Mouse (Mus musculus): Measurements from ENCODE around the gene Cmss1.

Gene Cmss1

DNA sequence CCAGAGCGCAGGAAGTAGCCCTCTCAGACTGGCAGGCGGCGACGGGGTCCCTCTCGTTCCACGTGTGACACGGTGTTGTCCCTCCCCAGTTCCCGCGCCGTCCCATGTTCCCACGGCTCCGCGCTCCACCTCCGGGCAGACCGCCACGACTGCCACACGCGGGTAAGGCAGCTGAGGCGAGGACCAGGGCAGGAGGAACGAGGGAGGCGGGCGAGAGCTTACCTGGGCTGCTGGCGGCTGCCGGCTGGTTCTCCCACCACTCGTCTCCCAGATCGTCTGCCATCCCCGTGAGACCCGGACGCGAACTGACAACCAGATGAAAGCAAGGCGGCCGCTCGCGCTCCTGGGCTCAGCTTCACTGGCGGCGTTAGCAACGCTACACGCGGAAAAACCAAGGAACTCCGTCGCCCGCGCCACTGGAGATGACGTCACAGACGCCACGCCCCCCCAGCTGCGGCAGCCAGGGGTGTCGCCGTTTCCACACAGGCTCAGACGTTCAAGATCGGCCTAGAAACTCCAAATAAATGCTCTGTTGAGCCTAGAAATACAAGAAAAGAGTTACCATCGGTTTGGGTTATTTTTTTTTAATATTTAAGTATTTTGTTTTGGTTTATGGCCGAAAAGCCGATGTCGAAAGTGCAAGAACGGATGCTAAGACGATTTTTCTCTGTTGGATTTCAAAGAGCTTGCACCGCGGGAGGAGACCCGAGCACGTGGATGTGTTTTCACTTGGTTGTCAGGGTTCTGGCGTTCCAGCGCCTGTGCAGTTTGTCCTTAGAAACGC lies at the start of gene Cmss1:
Gene Cmss1, minus strand, starts transcription at position 421 of the 784 bp plus-strand sequence.
- peak; percentile 86 for DNase-seq (ENCODE audit: low read depth, low spot score)

DNA sequence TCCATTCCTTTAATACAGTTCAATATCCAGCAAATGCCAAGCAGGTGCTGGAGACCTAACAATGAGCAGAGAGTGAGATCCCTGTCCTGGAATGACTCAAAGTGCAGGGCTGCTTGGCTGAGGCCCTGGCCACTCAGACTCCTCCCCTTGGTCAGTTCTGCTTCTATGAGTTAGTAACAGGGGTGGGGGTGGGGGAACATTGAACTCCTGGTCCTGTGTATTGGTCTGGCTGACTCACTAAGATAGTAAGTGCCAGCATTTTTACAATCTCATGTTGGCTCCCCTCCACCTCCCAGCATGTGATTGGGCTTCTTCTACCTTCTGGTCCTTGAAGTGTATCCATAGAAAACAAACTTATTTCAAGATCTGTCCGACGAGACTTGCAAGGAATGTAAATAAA lies 43.2 kb upstream of the Cmss1 start:
- no peak for DNase-seq (ENCODE audit: low read depth, low spot score)

DNA sequence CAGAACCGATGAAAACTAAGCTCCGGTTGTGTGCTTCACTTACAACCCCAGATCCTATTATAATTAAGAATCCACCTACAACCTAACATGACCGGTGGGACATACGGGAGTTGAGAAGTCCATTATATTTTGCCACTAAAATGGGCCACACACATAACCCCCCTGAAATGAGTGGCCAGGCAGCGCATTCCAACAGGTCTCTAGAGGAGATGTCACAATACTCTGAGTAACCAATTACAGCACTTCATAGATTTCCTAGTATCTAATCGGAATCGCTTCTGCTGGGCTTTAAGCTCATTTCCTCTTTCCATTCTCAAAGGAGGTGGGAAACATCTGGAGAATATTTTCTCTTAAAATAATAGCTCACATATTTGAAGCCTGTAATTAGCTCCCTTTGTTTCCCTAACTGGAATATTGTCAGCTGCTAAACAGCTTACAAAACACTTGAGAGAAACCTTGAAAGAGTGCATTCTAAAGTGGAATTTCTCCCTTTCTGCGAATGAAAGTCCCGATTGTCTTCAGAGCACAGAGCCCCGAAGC lies 34.8 kb upstream of the Cmss1 start:
- DNase-seq (ENCODE audit: low read depth, low spot score) = no peak

DNA sequence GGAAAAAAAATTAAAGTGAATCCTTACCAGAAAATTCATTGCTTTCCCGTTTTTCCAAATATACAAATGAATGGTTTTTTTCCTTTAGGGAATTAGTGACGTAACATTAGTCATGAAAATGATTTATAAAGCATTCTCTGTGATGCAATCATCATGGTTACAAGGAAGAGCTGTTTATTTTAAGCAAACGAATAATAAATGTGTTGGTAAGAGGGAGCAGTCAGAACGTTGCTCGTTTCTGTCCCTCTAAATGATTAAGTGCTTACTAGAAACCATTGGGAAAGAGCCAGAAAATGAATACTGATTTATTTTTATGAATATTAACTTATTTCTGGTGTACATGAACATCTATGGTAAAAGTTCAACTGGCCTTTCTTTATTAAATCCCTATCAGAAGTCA lies 28.1 kb upstream of the Cmss1 start:
- no peak for DNase-seq (ENCODE audit: low read depth, low spot score)

DNA sequence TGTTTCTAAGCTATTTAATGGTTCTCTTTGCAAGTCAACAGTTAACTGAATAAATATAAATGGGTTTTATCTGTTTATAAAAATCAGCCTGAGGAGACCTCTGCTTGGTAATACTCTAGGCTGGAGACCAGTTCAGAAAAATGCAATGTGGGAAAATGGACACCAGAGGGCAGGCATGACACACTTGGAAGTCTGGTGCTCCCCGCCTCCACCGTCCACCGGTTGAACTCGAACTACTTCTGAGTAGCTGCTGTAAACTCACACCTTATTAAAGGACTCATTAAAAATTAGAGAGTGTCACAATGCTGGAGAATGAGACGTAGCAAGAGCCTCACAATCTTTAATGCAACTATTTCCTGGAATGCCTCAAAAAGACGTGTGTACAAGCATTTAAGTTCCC lies 27.5 kb upstream of the Cmss1 start:
- DNase-seq (ENCODE audit: low read depth, low spot score) = peak; percentile 16

DNA sequence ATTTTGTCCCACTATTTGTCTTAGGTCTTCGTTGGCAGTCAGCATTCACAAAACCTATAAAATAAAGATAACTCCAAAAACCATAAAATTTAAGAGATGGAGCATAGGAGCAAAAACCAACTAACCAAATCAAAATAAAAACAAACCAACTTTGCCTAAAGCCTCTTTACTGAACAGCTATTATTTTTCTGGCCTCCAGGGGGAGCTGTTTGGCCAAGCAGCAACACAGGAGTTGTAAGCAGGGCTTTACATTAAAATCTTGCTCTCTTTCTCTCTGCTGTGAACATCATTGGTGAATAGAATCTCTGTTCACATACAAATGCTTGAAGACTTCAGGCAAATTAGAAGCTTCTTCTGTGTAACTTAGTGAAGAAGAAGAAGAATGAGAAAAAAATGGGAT lies 5.1 kb upstream of the Cmss1 start:
- no peak for DNase-seq (ENCODE audit: low read depth, low spot score)

DNA sequence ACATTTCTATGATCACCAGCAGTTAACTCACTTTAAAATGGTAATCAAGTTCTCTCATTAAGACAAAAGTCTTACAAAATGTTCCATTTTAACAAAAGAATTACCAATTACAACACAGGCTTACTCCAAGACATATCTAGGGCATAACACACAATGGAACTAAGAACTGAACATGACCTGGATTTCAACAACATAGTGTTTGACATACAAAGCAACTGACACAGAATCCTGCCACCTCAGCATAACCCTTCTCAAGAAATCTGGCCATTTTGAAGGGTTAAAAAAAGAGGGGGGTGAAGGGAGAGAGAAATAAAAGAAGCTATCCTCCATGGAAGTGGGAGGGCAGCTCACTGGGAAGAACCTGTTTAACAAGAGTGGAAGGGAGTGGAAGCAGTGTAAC lies 5.6 kb downstream of the Cmss1 start:
- DNase-seq (ENCODE audit: low read depth, low spot score) = no peak

DNA sequence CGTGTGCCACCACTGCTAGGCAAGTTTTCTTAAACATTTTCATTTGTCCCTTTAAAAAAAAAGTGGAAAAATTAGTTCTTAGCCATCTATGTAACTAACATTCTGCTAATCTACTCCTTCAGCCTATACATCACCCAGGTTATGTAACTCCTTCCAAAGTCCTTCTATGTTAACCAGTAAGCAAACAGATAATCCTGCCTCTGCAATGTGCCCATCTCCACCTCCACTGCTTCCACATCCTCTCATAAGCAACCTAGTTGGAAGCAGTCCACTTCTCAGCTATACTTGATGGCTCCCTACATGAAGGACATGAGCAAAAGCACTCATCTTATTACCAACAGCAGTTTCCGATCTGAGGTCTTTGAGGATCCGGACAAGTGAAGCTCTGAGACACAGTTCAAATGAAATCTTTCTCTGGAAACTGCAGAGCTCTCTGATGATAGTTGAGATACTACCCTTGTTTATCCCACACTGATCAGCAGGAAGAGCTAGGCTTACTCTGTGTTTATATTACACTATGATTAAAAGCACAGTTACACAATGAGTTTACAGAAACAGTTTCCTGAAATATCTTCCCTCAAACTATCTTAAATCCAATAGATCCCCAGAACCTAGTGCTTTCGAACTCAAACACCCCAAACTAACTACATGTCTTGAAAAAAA lies 9.2 kb downstream of the Cmss1 start:
- DNase-seq (ENCODE audit: low read depth, low spot score) = no peak

DNA sequence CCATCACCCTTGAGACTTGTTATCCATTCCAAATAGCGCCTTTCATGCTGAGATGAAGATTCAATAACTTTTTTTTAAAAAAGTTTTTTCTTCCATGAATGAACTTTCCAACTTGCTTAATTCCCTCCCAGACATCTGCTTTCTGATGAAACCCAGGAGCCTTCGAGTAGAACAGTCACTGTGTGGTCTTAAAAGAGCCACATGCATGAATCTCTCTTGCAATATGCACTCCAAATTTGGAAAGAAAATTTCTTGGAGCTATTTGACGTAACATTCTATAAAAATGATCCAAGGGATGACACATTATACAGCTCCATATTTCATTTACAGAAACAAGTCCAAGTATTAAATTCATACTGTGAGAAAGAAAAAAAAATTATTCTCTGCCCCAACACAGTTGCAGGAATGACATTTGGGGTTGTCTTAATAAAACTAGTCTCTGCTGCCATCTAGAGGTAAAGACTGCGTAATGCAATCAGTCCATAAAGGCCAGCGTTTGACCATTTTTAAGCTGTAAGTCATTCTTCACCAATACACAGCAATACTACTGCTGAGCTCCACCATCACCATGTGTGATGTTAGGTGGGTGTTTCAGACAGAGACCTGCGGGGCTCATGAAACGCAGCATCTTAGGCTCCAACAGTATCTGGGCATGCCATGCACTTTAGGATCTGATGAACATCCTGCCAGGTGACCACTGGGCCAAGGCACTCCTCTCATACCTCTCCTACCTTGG lies 13.1 kb downstream of the Cmss1 start:
- DNase-seq (ENCODE audit: low read depth, low spot score) = no peak

DNA sequence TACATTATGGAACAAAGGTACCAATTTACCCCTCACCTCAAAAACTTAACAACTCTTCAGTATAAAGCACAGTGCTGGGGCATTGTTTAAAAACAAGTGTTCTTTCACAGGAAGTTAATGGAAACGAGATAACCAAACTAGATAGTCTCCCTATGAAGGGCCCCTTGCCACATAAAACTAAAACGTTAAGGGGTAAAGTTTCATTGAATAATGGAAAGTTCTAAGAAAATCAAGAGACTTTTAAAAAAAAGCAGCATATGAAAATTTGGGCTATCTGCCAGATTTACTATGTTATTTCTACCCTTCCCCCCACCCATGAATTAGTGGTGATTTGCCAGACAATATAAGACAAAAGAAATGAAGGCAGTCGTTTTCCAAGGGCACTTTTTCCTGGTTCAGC lies 21.5 kb downstream of the Cmss1 start:
- DNase-seq (ENCODE audit: low read depth, low spot score) = no peak

DNA sequence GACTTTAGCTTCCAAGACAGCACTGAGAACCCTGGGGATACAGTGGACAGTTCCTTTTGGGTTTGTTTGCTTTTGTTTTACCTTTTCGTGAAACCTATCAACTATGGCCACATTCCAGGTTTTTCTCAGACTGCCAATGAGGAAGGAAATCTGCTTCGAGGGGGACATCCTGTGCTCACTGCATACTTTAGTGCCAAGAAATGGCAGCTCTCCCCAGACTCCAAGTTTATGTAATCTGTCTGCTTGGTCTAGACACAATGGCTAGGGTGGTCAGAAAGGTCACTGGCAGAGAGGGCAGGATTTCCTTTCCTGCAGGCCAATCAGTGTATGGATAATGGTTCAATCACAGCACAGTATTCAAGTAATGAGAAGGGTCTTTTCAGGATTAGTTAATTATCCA lies 24.7 kb downstream of the Cmss1 start:
- DNase-seq (ENCODE audit: low read depth, low spot score) = no peak

DNA sequence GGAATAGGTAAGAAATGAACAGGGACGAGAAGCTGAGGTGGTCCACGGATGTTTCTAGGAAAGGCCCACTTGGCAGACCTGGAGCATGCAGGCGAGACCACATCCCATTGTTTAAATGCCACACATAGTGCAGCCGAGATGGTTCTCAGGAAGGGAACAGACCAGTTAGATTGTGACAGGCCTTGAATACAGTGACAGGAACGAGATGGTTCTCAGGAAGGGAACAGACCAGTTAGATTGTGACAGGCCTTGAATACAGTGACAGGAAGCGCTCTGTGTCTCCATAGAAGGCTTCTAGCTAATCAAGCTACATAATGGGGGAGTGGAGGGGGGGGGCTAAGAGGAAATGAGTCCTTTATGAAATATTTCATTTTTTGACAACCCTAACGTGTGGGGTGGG lies 26.6 kb downstream of the Cmss1 start:
- DNase-seq (ENCODE audit: low read depth, low spot score) = no peak

DNA sequence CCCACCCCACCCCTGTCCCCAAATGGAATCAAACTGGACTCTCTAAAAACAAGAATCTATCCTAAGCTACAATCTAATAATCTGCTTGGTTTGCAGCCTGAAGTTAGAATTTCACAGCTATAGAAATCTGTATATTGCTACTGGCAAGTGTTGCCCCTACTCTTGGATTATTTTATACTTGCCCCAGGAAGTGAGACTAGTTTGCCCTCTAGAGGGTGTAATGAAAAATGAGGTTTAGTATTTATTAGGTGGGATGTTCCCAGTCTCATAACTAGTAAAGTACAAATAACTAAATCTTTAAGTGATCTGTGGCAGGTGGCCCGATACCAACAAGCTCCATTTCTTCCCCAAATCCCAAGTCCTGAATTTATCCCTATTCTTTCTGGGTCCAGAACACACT lies 29.1 kb downstream of the Cmss1 start:
- DNase-seq (ENCODE audit: low read depth, low spot score) = no peak

DNA sequence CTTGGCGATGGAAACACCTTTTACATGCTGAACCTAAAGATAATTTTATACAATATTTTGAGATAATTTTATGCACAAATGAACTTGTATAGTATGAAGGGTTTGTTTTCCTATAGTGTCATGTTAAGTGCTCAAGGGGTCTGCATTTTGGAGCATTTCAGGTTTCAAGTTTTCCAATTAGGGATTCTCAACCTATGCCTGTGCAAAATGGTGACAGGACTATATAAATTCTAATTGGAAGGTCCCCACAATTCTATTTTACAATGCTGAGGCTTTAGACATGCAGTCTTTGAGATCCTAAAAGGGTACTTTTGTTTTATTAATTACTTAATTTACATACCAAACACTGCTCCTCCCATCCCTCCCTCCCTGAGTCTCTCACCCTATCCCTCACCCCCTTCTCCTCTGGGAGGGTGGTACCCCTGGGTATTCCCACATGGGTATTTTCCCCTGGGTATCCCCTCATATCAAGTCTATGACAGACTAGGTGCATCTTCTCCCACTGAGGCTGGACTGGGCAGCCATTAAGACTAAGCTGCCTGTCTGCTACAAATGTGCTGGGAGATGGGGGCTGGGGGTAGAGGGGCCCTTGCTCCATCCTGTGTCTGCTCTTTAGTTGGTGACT lies 30.8 kb downstream of the Cmss1 start:
- no peak for DNase-seq (ENCODE audit: low read depth, low spot score)

DNA sequence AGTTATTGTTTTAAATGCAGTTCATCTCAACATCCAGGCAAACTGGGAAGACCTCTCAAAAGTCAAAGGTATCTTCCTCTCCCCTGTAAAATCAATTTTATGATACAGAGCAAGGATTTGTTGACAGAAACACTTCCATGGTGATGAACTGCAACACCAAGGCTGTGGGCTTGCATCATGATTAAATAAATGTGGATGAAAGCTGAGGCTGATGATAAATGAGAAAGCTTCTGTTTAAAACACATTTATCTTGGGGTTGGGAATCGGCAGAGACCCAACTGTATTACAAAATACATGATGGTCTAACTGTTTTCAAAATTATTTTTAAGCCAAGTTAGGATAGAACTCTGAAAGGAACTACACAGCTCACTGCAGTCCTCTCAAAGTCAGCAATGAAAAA lies 32.8 kb downstream of the Cmss1 start:
- DNase-seq (ENCODE audit: low read depth, low spot score) = no peak

DNA sequence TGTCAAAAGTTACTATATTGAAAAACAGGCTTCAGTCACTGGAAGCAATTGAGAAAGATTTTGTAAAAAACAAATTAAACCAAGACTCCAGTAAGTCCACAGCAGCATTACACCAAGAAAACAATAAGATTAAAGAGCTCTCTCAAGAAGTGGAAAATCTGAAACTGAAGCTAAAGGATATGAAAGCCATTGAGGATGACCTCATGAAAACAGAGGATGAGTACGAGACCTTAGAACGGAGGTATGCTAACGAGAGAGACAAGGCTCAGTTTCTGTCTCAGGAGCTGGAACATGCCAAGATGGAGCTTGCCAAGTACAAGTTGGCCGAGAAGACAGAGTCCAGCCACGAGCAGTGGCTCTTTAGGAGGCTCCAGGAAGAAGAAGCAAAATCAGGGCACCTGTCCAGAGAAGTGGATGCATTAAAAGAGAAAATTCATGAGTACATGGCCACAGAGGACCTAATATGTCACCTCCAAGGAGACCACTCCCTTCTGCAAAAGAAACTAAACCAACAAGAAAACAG lies 35.8 kb downstream of the Cmss1 start:
- DNase-seq (ENCODE audit: low read depth, low spot score) = no peak

DNA sequence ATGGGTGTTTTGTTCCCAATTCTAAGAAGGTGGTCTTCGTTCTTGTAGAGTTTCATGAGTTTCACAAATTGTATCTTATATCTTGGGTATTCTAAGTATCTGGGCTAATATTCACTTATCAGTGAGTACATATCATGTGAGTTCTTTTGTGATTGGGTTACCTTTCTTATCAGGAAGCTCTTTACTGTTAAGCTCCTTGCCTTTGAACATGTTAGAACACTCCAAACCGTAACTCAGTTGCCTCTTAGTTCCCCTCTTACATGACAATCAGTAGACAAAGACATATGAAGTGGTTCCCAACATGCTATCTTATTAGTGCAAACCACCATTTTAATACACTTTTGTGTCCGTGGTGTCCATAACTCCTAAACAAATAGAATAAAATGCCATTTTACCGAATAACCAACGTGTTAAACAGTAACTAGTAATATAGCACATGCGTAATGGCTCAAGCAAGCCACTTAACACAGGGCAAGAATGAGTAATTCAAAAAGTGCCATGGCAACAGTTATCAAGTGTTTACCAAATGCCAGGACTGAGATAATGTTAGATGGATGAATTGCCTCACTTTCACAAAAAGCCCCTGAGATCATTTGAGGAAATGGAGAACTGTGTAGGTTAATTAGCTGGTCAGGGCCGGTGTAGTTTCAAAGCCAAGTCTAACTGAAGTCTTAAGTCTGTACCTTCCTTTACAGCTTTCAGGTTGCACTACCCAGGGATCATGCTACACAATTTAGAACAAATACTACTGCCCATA lies 37.8 kb downstream of the Cmss1 start:
- DNase-seq (ENCODE audit: low read depth, low spot score) = no peak

DNA sequence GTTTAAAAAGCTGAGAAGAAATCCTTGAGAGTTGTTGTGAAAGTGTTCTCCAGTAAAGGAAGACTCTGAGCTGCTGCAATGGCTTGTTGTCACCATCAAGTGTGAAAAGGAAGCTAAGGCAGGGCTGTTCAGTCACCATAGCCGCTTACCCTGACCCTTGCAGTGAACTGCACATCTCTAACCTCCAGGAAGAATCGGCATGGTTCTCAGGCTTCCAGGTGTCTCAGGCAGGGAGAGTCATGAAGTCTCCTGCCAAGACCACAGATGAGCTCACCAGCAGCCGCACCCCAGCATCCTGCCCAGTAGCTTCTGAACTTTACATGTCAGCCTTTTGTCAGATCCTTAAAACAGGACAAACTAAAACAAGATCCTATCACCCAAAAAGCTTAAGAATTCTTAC lies 40.4 kb downstream of the Cmss1 start:
- DNase-seq (ENCODE audit: low read depth, low spot score) = no peak

DNA sequence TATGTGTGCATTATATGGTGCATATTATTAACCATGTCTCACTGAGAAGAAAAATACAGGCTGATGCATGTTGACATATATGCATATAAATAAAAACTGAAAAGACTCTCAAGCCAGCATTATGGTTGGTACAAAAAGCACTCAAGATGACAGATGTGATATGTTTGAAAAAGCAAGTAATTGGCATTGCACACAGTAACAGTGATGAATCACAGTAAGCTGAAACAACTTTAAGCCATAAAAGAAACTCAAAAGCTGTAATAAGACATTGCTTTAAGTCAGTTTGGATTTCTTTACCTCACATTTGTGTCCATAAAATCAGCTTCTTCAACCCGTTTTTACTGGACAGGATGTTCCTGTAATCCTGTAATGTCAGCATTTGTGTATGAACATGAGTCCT lies 41.9 kb downstream of the Cmss1 start:
- DNase-seq (ENCODE audit: low read depth, low spot score) = no peak

DNA sequence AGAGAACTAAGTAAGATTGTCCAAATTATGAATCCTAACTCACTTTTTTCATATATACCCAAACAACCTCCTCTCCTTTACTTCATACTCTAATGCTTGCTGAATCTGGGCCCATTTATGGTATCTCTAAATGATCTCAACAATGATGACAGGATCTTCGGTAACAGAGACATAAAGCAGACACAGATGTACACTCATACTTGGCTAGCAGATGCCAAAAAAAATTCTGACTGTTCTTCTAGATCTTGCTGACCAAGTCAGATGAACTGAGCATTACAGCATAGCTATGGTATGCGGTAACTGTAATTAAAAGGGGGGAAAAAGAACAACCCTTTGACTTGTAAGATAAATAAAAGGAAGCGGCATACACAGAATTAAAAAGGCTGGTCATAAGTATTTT lies 43.2 kb downstream of the Cmss1 start:
- no peak for DNase-seq (ENCODE audit: low read depth, low spot score)

DNA sequence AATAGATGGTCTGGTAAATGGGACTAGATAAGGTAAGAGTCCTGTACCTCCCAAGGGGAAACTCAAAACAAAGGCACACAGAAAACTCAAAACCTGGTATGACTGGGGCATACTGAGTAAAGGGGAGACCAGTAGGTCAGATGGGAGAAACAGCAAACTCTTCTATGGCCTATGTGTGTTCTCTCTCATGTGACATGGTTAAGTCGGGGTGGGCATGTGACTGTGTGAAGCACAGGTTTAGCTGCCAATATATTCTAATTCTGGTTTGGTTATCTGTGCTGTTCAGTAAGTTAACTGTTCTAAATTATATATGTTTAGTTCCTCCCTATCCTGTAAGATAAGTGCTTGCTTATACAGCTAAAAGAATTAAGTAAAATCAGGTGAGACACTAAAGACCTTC lies 46.5 kb downstream of the Cmss1 start:
- DNase-seq (ENCODE audit: low read depth, low spot score) = no peak
